Mouse (Mus musculus) thymus, postnatal 4 days (tissue): ENCODE measurements around the gene Ccnk.

Experiments
- DNase-seq: peaks from one replicate; pipeline ENCODE4 v3.0.0; 2021

The Ccnk gene

DNA sequence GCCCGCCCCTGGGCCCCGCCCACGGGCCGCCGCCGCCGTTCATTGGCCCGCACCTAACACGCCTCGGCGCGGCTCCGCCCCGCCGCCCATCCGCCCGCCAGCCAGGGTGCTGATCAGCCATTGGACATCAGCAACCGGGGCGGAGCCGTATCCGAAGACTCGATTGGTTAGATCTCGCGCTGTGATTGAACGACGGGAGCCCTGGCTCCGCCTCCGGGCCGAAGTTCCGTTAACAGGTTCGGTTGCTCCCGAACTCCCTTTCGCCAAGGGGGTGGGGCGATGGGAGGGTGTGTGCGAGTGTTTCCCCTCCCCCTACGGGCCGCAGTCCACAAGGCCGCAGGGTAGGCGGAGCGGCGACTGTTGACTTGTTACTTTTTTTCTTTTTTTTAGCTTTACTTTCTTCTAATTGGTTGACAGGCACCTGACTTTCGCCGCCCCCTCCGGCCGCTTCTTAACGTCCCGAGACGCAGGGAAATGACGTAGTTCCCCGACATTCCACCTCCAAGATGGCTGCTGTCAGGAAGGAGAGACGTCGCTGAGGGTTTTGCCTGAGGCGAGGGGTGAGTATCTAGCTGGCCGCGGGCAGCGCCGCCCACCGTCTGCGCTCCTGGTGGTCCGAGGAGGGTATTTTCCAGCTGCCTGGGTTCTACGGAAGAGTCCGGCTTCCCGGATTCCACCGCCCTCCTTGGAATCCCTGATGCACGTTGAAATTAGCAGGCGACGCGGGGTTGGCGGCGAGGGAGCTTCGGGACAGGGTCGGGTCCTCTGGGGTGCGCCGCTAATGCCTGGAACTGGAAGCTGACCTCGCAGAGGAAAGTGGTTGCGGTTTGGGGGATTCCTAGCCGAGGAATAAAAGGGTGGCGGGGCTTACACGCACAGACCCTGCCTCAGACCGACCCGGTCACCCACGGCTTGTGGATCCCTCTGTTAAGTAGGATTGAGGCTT, at the start of gene Ccnk:
Gene Ccnk (plus strand): TSS at position 259 of the 946 bp plus-strand sequence.
- DNase-seq: peak; percentile 97

DNA sequence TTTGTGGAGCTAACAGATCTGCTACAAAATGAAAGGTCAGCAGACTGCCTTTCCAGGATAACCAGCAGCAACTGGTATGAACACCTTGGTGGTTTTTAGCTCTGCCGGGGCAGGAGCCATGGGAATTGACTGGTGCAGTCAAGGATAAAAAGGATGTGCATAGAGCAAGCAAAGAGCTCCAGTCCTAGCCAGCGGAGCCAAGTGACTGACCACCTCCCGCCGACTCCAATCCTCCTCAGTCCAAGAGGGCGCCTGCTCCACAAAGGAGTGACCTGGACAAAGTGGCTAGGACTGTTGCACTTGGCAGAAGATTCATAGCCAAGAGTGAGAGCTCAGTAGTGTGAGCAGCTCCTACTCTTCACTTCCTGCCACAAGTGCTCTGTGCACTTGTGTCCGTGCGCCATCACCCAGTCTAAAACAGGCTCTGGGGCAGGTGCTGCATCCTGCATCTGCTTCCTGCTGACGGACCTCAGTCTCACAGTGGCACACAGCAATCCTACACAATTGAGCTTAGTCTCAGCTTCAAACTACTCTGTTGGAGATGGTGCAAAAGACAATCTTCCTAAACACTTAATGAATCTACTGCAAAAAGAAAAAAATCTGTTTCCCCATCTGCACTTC, 46.8 kb upstream of the Ccnk start:
- DNase-seq: peak; percentile 35

DNA sequence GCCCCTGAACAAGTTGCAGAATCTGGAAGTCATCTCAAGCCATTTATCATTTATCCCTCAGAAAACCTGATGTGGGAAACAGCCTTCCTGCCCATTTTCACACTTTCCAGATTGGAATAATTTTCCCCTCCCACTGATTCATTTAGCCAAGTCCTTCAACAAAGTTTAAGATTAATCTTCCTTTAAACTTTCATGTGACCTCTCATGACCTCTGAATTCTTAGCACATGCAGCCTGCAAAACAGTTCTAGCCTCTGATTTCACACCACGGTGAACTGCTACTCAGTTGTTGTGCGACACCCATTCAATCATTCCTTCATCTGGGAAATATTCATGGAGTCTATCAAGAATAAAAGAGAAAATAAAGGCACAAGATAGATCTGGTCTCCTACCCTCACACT, 46.2 kb upstream of the Ccnk start:
- no peak for DNase-seq

DNA sequence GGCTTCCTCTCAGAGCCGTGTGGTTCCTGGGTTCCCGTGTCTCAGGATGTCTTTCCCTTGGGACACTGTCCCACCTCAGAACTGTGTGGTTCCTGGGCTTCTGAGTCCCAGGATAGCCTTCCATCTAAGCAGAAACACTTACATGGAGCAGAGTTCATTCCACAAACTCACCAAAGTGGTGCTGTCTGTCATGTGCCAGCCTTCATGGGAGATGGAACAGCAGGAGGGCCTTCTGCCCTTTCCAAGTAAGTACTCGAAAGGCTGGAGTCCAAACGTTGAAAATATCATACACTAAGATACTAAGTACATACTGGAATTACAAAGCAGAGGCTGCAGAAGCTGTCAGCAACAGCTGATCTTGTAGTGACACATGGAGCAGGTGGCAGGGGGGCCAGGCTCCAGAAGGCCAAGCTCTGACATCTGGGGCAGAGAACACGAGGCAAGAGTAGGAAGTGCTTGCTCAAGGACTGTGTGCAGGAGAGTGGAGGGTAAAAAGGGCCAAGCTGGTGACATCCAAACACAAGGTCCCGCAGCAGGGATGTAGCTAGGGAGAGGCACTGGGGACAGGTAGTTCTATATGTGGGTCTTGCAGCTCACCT, 43.7 kb upstream of the Ccnk start:
- no peak for DNase-seq

DNA sequence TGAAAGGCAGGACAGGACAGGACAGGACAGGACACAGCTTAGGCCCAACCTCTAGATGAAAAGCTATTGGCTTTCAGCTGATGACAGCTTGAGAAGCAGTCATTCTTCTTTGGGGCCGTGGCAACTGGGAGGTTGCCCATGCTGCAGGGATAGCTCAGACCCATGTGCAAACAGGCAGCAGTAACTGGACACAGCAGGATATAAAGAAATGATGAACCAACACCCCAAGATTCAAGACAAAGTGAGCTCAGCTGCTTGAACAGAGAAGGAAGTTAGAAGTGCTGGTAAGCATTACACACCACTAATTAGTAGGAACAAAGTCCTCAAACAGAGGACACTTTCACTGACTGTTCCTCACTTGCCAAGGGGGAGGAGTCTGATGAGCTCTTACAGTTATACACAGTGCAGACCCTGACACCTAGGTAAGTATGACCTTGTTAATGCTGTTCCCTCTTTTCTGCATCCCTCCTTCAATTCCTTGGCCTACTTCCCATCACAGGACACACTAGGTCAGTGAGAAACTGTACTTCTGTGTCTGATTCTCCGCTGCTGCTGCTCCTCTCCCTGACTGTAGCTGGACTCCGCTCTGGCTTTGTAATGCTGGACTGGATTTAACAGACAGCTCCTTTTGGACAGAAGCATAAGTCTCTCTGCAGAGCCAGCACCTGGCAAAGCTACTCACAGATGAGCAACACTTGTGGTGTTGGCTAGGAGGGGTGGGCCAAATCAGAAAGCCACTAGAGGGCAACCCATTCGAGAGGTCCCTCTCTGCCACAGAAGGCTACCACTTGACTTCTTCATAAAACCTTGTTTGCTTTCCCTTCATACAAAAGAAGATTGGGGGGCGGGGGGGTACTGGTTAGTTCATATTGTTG, 35.5 kb upstream of the Ccnk start:
- no peak for DNase-seq

DNA sequence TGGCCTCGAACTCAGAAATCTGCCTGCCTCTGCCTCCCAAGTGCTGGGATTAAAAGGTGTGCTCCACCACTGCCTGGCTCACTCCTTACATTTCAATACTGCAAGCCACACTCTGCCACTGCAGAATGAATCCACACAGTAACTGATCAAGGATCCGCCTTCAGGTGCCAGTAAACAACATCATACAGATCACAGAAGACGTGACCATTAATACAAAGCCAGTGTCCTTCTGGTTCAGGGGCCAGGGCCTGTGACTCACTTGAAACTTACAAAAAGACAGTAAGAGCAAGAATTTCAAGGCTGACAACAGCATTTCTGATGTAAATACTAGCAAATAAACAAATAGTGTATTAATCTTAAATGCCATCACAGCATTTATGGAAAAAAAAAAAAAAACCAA, 34.2 kb upstream of the Ccnk start:
- no peak for DNase-seq

DNA sequence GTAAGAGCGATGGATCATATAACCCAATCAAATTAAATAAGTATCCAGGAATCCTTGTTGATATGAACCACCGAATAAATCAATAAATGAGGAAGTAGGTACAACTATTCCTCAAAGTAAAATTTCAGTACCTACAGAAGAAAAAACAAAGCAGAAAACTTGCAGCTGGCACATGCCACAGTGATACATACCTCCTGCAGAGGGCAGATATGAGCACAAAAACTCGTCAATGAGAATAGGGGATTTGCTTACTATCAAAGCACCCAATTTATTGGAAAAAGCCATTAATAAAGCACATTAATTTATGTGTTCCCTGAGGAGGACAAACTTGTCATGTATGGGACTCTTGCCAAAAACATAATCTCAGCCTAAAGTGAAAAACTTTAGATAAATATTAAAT, 29.6 kb upstream of the Ccnk start:
- no peak for DNase-seq

DNA sequence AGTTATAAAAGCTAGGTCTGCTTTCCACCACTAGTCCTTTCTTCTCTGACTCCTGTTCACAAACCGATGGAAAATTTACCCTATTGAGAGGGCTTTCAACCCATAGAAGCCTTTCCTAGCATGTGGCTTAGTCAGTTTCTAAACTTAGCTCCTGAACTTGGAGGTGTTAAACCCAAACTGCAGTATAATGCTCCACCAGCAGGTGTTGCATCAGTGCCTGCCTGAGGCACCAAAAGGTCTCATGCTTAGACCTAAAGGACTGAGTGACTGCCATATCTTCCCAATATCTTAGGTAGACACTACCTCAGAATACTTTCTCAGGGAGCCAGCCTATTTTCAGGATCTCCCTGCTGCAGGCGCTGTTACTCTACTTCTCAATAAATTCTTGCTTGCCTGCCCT, 26.6 kb upstream of the Ccnk start:
- peak; percentile 28 for DNase-seq

DNA sequence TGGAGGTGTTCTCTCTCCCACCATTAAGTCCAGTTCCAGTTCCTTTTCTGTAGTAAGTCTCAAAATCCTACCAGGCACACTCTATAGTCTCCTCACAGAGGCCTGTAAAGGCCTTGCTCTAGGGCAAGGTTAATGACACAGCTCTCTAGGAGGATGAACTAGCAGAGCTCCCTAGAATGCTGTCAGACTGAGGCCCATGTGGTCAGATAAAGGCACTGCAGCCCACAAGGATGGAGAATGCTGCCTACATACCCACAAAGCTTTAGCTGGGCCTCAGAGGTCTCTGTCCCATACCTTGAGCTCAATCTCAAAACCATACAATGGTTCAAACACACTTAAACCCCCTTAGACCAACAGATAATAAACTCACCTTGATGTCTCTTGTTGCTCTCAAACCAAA, 19.5 kb upstream of the Ccnk start:
- DNase-seq: no peak

DNA sequence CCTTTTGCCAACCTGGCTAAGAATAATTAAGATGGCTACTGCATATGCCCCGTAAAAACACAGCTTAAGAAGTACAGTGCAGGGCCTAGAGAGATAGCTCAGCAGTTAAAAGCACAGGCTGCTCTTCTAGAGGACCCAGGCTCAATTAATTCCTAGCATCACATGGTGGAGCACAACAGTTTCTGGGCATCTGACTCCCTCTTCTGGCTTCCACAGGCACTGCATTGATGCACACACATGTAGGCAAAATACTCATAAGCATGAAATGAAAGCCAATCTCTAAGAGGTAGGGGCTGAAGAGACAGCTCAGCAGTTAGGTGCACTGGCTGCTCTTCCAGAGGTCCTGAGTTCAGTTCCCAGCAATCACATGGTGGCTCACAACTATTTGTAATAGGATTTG, 17.3 kb upstream of the Ccnk start:
- DNase-seq: peak; percentile 53

DNA sequence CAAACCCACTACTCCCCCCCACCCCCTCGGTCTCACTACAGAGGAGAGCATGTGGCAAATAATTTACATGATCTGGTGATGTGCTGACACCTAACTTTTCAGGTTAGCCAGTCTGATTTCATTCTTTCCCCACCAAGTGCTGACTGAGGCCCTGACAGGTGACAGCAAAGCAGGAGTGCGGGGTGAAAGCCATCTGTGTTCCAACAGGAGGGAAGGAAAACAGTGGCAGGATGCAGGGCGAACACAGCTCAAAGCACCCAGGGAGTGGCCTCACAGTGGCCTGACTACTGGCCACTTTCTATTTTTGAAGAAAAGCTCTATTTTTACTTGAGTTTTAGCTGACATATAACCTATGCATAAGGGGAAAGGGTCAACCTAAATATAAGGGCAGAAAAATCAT, 15.7 kb upstream of the Ccnk start:
- DNase-seq: no peak

DNA sequence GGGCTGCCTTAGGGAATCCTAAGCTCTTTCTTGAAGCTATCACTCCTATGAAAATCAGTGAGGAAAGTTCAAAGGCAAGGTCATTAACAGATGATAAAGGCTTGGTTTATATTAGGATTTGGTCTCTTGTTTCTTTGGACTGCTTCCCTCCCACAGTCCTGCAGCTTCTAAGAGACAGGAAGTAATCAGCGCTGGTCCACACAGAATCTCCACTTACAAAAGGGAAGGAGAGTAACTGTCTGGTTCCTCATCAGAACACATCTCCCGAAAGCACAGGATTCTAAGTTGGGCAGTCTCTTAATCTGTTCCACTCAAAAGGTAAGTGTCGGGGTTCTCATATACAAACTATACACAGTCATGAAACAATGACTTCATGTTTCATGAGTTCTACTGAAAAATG, 10.5 kb upstream of the Ccnk start:
- DNase-seq: no peak

DNA sequence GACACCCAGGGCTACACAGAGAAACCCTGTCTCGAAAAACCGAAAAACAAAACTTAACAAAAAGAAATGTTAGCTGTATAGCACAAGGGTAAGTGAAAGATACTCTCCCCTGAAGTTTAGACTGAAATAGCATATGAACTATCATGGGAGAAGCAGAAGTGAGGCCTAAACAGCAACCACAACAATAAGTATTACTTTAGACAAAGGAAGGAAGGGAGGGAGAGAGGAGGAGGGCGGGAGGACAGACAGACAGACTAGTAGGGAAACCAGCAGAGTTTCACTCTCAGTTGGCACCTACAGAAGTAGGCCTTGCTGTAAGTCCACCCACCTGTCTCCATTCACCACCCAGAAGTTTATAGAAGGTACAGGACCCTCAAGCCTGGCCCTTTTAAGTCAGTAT, 8.9 kb upstream of the Ccnk start:
- DNase-seq: no peak

DNA sequence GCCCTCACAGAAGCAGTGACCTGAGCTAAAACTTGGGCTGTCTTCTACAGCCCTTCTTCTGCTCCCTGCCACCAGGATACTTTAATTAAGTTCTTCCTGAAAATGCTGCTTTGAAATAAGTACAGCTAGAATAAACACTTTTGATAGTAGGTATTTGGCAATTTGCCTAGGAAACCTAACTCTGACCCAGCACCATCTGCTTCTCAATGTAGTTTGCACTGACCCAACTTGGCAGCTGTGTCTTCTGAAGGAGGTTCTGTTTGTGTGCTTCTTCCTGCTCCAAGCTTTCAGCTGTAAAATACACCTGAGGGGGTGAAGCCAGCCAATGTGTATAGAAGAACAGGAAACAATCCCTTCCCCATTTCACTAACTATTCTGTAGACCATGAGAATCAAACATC, 8.0 kb upstream of the Ccnk start:
- no peak for DNase-seq

DNA sequence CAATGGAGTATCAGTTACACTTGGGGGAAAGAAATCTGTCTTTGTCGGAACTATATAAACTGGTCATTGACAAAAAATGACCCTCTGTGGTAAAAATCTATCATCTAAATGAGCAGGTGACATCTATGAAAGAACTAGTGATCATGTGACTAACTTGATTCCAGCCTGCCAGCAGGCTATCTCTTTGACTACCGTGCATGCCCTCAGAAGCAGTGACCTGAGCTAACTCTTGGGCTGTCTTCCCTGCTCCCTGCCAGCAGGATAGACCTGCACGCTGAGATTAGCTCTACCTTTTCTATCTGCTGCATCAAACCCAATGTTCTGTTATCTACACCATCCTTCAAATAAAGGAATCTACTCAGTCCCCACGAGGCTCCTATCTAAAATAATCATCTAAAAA, 6.7 kb upstream of the Ccnk start:
- DNase-seq: no peak

DNA sequence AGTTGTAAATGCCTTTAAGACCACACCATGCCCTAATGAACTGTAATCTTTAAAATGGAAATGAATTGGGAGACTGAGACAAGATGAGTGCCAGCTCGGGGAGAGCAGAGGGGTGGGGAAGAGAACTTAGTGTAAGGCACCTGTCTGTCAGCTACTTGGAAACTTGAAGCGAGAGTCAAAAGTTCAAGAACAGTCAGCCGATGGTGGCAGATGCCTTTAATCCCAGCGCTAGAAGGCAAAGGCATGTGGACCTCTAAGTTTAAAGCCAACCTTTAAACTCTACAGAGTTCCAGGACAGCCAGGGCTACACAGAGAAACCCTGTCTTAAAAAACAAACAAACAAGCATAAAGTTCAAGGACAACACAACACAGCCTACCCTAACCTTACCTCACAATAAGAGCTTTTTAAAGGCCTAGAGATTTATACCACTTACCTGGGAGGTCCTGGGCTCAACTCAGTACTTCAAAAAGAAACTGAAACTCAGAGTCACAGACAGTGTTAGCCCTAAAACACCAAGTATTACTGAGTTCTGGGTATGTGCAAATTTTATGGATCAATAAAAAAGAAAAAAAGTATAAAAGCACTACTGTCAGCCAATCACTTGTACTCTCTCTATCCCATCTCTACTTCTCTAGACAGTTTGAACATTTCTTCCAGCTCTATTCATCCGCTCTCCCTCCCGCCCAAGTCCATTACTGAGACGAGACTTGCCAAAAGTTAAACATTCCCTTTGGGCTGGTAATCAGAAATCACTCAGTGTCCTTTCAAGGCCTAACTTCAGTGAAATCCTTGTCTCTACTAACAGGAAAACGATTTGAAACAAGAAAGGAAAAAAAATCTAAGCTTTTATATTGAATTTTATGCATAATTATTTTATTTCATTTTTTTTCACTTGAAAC, 4.5 kb upstream of the Ccnk start:
- DNase-seq: no peak

DNA sequence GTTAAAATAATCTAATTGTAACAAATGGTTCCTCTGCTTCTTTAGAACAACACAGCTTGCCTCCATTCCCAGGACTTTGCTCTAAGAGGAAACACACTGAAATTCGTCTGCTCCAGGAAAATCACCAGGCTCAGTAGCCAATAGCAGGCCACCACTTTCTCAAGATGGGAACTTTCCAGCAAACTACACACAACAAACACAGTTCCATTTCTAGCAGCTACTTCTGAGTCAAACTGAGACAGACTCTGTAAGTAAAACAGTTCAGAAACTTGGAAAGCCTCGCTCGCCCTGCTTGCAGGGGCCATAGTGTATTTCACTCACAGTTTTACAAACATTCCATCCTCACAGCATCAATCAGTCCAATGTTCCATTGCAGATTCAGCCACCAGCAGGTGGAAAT, 3.0 kb upstream of the Ccnk start:
- no peak for DNase-seq

DNA sequence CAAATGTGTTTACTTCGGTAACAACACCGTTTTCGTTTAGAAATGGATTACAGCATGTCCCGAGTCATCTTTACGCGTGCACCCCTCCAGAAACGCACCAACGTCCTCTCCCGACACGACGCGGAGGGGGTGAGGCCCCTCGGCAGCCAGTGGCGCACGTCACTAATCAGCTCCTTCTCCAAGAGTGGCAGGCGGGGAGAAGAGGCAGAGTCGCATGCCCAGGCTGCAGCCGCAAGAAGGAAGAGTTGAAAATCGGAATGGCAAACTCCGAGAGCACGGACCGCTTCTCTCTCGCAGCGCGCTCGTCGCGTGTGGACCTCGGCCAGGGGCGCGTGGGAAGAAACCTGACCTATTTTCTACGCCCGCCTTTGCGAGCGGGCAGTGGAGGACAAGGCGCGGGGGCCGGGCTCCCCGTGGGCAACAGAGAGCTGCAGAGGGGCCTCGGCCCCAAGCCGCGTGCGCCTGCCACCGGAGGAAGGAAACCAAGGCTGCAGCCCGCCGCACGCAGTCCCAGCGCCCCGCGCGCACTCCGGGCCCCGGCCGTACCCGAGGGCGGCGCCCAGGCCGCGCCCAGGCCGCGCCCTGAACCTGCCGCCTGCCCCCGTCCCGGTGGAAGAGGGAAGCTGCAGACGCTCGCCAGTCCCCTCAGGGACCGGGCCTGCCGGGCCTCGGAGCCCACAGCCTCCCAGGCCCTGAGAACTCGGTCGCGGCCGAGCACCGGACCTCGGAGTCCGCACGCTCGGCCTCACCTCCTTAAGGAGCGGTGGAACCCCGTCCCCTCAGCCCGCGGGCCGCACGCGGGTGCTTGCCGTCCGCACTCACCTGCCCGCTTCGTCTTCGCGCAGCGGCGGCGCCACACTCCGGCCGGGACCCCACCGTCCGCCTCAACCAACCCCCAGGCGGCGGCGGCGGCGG, 791 bp upstream of the Ccnk start:
- DNase-seq: peak; percentile 76

DNA sequence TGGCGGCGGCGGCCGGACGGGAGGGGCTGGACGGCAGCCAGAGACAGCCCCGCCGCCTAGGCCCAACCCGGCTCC, 296 bp upstream of the Ccnk start, which contains the start of gene Setd3:
Gene Setd3 (minus strand): TSS at position 69 of the 75 bp plus-strand sequence.
- no peak for DNase-seq

DNA sequence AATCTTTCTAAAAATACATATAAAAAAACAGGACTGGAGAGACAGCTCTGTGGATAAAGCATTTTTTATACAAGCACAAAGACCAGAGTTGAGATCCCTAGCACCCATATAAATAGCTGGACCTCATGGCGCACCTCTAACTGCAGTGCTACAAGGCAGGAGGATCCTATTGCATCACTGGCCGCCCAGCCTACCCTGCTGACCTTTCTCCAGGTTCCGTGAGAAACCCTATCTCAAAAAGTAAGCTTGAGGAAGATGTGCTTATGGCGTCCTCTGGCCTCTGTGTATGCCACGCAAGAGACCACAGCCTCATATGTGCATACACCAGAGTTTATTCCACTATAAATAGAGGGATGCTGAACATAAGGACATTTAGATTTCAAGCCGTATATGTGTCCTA, 2.3 kb downstream of the Ccnk start:
- no peak for DNase-seq

DNA sequence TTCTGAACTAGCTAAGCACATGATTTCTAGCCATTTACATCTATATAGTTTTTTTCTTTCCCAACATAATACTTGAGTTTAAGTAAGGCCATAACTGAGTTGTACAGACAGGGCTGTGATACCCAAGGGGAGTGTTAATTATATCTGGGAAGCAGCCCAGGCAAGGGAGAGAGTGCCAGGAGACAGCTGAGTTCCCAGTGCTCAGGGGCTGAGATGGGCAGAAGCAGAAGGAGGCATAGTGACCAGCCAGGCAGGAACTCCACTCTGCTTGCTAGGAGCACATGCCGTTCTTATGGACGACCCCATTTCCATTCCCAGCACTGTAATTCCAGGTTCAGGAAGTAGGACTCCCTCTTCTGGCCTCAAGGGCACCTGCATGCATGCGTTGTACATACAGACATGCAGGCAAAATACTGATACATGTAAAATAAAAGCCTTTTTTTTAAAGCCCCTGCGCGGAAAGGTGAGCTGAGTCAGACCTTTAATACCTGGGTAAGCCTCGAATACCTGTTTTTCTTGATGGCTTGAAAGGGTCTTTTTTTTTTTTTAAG, 8.2 kb downstream of the Ccnk start:
- no peak for DNase-seq
